Mouse (Mus musculus) stomach, embryonic 16.5 days (tissue): ENCODE measurements at regions not wholly inside any gene's neighbourhood (a gene's known extent, or its start where the extent isn't known, plus 50 kb on each side); places are given as distances from the start of the nearest gene placed in this dataset.

Source experiments
- ATAC-seq: fragments of 200-750 bp; cut with Nextera tagmentation; 2 replicates; pipeline ENCODE4 v1.8.0; 2017; ENCODE audit warnings: moderate number of reproducible peaks, moderate TSS enrichment; ENCODE audit not compliant: insufficient read depth, low FRiP score
- H3K27ac ChIP-seq: fragments of 300-500 bp; sonication (generic); 2 replicates; pipeline ENCODE4 v1.5.1; 2014; ENCODE audit warnings: low read length
- H3K27me3 ChIP-seq: fragments of 300-500 bp; sonication (generic); 2 replicates; pipeline ENCODE4 v1.6.1; 2014; ENCODE audit warnings: low read length, control low read depth, mixed read lengths; ENCODE audit not compliant: control insufficient read depth, insufficient read depth
- H3K36me3 ChIP-seq: fragments of 300-500 bp; sonication (generic); 2 replicates; pipeline ENCODE4 v1.6.1; 2014; ENCODE audit warnings: low read length; ENCODE audit not compliant: control insufficient read depth, insufficient read depth
- H3K4me1 ChIP-seq: fragments of 300-500 bp; sonication (generic); 2 replicates; pipeline ENCODE4 v1.6.1; 2014; ENCODE audit warnings: low read length, control low read depth, mixed read lengths; ENCODE audit not compliant: control insufficient read depth, insufficient read depth
- H3K4me2 ChIP-seq: fragments of 300-500 bp; sonication (generic); 2 replicates; pipeline ENCODE4 v1.6.1; 2014; ENCODE audit warnings: low read depth, low read length, mixed read lengths
- H3K4me3 ChIP-seq: fragments of 300-500 bp; sonication (generic); replicated peaks from 2 replicates; pipeline ENCODE4 v1.5.1; 2014; ENCODE audit warnings: mild to moderate bottlenecking, low read length
- H3K9ac ChIP-seq: fragments of 300-500 bp; sonication (generic); 2 replicates; pipeline ENCODE4 v1.6.1; 2014; ENCODE audit warnings: low read length
- H3K9me3 ChIP-seq: fragments of 300-500 bp; sonication (generic); replicated peaks from 2 replicates; pipeline ENCODE4 v1.6.1; 2016; ENCODE audit warnings: low read length, control low read depth; ENCODE audit not compliant: control insufficient read depth
- WGBS: fragments of 180-500 bp; shearing (Covaris S2); extraction: QIAGEN DNeasy Blood & Tissue Kit; methylation state at CpG from one replicate; pipeline ENCODE4 v1.1.7; 2014; 5-methylcytosine and 5-hydroxymethylcytosine counted together

DNA sequence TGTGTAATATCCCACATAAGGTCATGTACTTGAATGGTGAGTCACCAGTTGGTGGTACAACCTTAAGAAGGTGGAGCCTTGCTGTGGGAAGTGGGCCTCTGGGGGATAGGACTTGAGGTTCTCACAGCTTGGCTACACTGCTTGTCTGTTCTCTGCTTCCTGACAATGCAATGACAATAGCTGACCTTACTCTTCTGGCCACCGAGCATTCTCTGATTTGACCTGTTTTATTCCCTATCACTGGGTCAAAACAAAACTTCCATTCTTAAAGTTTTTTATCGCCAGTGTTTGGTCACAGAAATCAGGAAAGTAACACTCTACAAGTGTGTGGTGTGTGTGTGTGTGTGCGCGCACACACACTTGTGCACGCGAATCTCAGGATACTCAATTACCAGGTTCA, 203.0 kb upstream of the Nxpe4 start:
- H3K27ac ChIP-seq = no peak overlapping the region
- no peak overlapping the region for H3K4me3 ChIP-seq
- H3K9me3 ChIP-seq = no peaks in the 10 kb centered on the region
- no peak overlapping the region for H3K9ac ChIP-seq
- 88% methylated on average over 6 of the region's 6 CpGs for WGBS
- H3K4me2 ChIP-seq = no peak overlapping the region
- H3K4me1 ChIP-seq = no peaks in the 10 kb centered on the region
- no peak for ATAC-seq
- no peaks in the 10 kb centered on the region for H3K36me3 ChIP-seq
- H3K27me3 ChIP-seq = no peaks in the 10 kb centered on the region

DNA sequence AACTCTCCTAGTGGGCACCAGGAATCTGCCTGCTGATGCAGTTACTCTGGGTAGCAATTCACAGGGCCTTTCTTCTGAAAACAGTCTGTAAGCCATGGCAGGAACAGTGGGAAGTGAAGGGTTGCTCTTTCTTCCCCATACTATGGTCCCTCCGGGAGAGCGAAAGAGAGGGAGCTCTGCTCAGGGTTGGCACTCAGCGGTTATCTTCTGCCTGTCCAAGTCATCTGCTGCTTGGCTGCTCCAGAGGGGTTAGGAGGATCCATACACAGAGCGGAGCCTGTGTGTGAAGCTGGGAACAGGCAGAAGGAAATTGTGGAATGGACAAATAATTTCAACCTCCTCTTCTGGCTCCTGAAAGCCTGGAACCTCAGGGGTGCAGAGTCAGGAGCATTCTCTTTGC, 200.6 kb upstream of the Nxpe4 start:
- WGBS = 85% methylated on average over 4 of the region's 4 CpGs
- no peak overlapping the region for H3K9ac ChIP-seq
- no peak overlapping the region for H3K4me2 ChIP-seq
- no peak overlapping the region for H3K27ac ChIP-seq
- H3K27me3 ChIP-seq = no peaks in the 10 kb centered on the region
- no peaks in the 10 kb centered on the region for H3K36me3 ChIP-seq
- no peaks in the 10 kb centered on the region for H3K9me3 ChIP-seq
- no peaks in the 10 kb centered on the region for H3K4me1 ChIP-seq
- H3K4me3 ChIP-seq = no peak overlapping the region
- no peak for ATAC-seq

DNA sequence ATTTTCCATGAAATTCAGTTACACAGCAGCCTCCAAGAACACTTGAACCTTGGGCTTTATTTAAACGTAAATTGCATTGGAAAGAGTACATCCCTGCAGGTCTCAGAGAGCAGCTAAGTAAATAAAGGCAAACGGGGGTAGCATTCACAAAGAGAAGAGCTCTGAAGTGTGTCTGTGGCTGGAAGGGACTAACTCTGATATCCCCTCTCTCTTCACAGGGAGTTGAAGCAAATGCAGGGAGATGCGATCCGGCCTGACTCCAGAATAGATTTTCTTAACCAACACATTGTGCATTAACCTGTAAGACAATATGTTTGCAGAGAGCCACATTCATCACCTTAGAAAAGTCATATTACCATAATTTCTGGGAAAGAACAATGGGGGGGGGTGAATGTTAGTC, 199.7 kb upstream of the Nxpe4 start:
- H3K9ac ChIP-seq = no peak overlapping the region
- no peak for ATAC-seq
- no peak overlapping the region for H3K4me2 ChIP-seq
- H3K36me3 ChIP-seq = no peaks in the 10 kb centered on the region
- WGBS = 57% methylated on average over 4 of the region's 4 CpGs
- H3K27me3 ChIP-seq = no peaks in the 10 kb centered on the region
- no peak overlapping the region for H3K27ac ChIP-seq
- no peak overlapping the region for H3K4me3 ChIP-seq
- H3K9me3 ChIP-seq = no peaks in the 10 kb centered on the region
- H3K4me1 ChIP-seq = no peaks in the 10 kb centered on the region

DNA sequence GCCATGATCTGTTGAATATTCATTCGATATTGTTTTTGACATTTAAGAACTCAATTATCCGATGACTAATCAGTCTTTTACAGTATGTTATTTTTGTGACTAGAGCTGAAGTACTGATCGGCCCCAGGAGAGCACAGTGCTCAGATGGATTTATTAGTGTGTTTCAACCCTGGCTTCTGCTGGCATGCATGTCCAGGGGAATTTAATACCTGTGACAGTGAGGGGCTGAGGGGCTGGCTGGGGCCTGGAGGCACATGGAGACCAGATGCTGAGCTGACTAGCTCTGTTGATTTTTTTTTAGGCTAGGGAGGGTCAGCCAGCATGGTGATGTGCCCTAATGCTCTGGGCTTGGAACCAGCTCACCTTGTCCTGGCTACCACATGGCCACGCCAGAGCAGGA, 199.2 kb upstream of the Nxpe4 start:
- H3K36me3 ChIP-seq = no peaks in the 10 kb centered on the region
- no peak overlapping the region for H3K27ac ChIP-seq
- 71% methylated on average over 4 of the region's 4 CpGs for WGBS
- no peaks in the 10 kb centered on the region for H3K27me3 ChIP-seq
- H3K4me1 ChIP-seq = no peaks in the 10 kb centered on the region
- no peak overlapping the region for H3K4me3 ChIP-seq
- no peak overlapping the region for H3K9ac ChIP-seq
- no peak for ATAC-seq
- H3K9me3 ChIP-seq = no peaks in the 10 kb centered on the region
- H3K4me2 ChIP-seq = no peak overlapping the region

DNA sequence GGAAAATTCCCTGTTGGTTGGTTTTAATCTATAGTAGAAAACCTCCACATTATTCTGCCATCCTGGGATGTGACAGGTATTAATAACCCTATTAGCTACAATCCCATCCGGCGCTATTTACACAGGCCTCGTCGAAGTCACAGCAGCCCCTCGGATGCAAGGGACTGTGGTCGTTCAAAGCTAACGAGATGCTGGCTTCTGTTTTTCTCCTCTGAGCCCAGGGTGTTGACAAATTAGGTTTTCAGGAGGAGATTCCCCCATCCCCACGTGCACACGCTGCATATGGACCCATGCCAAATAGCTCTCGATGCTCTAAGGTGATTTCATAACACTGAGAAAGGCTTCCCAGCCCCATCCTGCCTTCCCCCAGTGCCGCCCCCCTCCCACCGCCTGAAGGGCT, 188.7 kb upstream of the Nxpe4 start:
- no peaks in the 10 kb centered on the region for H3K4me1 ChIP-seq
- H3K27ac ChIP-seq = no peak overlapping the region
- ATAC-seq = no peak
- WGBS = 37% methylated on average over 12 of the region's 12 CpGs
- H3K4me3 ChIP-seq = no peak overlapping the region
- no peak overlapping the region for H3K4me2 ChIP-seq
- H3K36me3 ChIP-seq = no peaks in the 10 kb centered on the region
- no peaks in the 10 kb centered on the region for H3K9me3 ChIP-seq
- no peaks in the 10 kb centered on the region for H3K27me3 ChIP-seq
- no peak overlapping the region for H3K9ac ChIP-seq

DNA sequence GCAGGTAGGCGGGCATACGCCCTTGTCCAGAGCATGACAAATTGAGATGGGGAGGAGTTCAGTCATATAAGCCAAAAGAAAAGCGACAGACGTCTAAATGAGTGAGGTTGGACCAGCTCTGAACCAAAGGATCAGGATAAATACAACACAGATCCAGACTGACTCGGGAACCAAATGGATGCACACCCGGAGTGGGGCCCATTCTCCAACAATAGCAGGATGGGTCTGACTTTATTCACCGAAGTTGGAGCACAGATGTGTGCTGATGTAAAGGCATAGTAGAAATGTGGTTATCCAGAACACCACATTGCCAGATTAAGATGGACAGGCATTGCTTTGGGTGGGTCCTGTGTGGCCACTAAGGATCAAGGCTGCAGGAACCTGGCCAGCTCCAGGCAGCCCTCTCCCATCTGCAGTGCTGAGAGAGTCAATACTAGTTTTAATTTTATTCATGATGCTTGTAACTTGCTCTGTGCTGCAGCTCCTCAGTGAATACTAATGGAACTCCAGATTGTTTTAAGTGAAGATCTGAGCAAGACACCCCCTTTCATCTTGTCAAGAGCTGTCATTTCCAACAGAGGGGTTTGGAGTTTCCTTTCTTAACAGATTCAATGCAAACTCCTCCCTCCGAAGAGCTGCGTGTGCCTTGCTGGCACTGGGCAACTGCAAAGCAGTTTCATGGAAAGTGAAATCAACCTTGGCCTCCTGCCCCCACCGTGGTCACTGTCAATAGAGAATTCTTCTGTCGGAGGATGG, 176.3 kb upstream of the Nxpe4 start:
- Histone ChIP-seq H3K4me2 (no peak overlapping the region), H3K9ac (no peak overlapping the region), H3K9me3 (no peaks in the 10 kb centered on the region), H3K36me3 (no peaks in the 10 kb centered on the region), H3K27me3 (no peaks in the 10 kb centered on the region), H3K4me3 (no peak overlapping the region), H3K27ac (no peak overlapping the region), H3K4me1 (no peaks in the 10 kb centered on the region)
- no peak for ATAC-seq
- WGBS = 71% methylated on average over 11 of the region's 11 CpGs

DNA sequence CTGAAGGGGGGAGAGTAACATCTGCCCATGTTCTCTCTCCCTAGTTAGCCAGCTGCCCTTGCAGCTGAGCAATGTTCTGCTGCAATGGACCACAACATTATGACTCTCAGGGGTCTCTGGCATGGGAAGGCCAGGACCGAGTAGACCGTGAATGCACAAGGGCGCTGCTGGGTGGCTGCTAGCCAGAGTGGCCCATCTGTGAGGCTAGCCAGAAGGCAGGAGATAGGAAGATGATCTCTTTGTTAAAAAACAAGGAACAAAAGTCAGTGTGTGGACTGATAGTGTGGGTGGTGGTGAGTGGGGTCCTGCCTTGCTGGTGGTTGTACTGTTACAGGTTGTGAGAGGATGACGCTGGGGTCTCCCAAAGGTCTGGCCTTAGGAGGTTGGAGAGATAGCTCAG, 174.6 kb upstream of the Nxpe4 start:
- H3K4me2 ChIP-seq = no peak overlapping the region
- no peaks in the 10 kb centered on the region for H3K4me1 ChIP-seq
- H3K9me3 ChIP-seq = no peaks in the 10 kb centered on the region
- H3K9ac ChIP-seq = no peak overlapping the region
- no peaks in the 10 kb centered on the region for H3K36me3 ChIP-seq
- H3K4me3 ChIP-seq = no peak overlapping the region
- 89% methylated on average over 4 of the region's 4 CpGs for WGBS
- H3K27ac ChIP-seq = no peak overlapping the region
- no peaks in the 10 kb centered on the region for H3K27me3 ChIP-seq
- ATAC-seq = no peak

DNA sequence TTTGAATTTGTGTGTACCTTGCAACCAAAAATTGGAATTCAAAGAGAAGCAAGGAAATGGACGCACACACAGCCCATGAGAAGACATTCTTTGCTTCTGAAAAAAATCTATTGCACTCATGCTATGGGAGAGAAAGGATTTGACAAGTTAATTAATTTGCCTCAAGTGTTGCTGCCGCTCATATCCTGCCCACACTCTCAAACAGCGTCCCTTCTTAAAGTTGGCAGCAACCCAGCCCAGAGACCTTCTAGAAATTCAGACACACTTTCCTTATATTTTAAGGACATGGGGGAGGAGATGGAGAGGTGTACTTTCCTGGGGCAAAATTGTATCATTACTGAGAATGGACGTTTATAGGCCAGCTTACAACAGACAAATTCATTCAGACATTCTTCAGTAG, 167.2 kb upstream of the Nxpe4 start:
- Histone ChIP-seq H3K9ac (no peak overlapping the region), H3K4me2 (no peak overlapping the region), H3K4me3 (no peak overlapping the region), H3K27me3 (no peaks in the 10 kb centered on the region), H3K36me3 (no peaks in the 10 kb centered on the region), H3K27ac (no peak overlapping the region), H3K9me3 (no peaks in the 10 kb centered on the region), H3K4me1 (no peaks in the 10 kb centered on the region)
- no peak for ATAC-seq
- WGBS = 45% methylated on average over 4 of the region's 4 CpGs

DNA sequence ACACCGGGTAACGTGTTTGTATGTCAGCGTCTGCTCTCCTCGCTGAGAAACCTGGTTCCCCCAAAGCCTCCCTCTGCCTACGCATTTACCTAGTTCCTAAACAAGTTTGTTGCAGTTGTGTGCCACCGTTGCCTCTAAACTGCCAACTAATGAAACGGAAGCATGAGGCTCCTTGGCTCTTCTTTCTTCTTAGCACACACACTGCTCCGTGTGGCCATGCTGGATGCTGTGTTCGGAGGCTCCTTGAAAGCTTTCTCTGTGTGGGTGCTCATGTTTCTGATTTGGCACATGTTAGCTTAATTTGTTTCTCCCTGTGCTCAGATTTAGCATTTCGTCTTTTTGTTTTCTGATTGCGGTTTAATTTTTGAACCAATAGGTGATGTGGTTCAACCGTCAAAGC, 162.2 kb upstream of the Nxpe4 start:
- 90% methylated on average over 12 of the region's 12 CpGs for WGBS
- Histone ChIP-seq H3K27me3 (no peaks in the 10 kb centered on the region), H3K4me1 (no peaks in the 10 kb centered on the region), H3K36me3 (no peaks in the 10 kb centered on the region), H3K27ac (no peak overlapping the region), H3K4me3 (no peak overlapping the region), H3K4me2 (no peak overlapping the region), H3K9me3 (no peaks in the 10 kb centered on the region), H3K9ac (no peak overlapping the region)
- ATAC-seq = no peak
